Mouse (Mus musculus): Measurements from ENCODE around the gene Thra. TPM values are rescaled to one million over a fixed set of nuclear protein-coding genes. Genes with fewer than 3 reads are reported as not detected.

Thra gene
- polyA plus RNA-seq (2016; fragmentation: Nextera tagmentation; extraction: Ambion mirVana) = 27.0 and 29.8 TPM in 2 replicates

DNA sequence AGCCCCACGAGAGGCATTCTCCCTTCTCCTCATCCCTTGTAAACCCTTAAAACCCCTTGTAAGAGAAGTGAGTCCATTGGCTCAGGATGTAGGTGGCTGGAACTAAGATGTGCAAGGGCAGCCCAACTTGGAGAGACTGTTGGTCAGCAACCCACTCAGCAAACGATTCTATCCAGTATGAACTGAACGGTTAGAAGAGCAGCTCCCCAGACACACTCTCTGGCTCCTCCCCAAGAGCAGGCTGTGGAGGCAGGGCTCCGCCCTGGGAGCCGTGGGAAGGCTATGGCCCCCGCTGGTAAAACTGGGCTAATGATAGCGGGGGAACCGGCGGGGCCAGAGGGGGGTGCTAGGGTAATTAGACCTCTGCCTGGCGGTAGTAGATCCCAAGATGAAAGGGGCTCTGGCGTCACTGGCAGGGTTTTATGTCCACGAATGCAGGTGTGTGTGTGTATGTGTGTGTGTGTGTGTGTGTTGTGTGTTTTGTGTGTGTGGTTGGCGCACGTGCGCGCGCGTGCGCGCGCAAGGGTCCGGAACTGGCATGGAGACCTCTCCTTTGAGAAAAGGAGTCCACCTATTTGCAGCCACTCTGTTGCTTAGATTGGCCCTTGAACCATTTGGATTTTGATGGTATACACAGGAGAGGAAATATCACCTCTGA is at the start of gene Thra:
TSS of gene Thra (plus strand) at position 246 of the 658 bp plus-strand sequence.
- H3K27me3 ChIP-seq (replicated peaks) = no peaks in the 10 kb centered on the region
- H3K36me3 ChIP-seq = no peaks in the 10 kb centered on the region

GRCm38 (mm10) chr11:98693201-98693600 is 47.2 kb upstream of the Thra start:
- Histone ChIP-seq H3K9ac (no peak overlapping the region), H3K4me1 (replicated peaks) (peaks cover 8% of the 10 kb centered on the region; the same call in 1 of the 2 replicates), H3K36me3 (peaks cover 92% of the 10 kb centered on the region), H3K9me3 (replicated peaks) (no peaks in the 10 kb centered on the region), H3K27me3 (replicated peaks) (no peaks in the 10 kb centered on the region), H3K27ac (ENCODE audit: poor library complexity, severe bottlenecking) (no peak overlapping the region), H3K4me3 (no peak overlapping the region), H3K4me2 (no peak overlapping the region)
- no peak for ATAC-seq (ENCODE audit: insufficient number of reproducible peaks, low FRiP score)
- 79% methylated on average over 13 of the region's 13 CpGs for WGBS

More for the DNA sequence above, at the start of gene Thra:
- peak; percentile 75 for ATAC-seq (ENCODE audit: insufficient number of reproducible peaks, low FRiP score)
- H3K4me1 ChIP-seq (replicated peaks) = peaks cover 54% of the 10 kb centered on the region
- H3K4me2 ChIP-seq = peak within 1 kb of the TSS; percentile 80
- H3K4me3 ChIP-seq = peak within 1 kb of the TSS; percentile 87
- WGBS = under 1% methylated on average over 22 of the region's 22 CpGs
- H3K9me3 ChIP-seq (replicated peaks) = no peaks in the 10 kb centered on the region
- peak within 1 kb of the TSS; percentile 92 for H3K27ac ChIP-seq (ENCODE audit: poor library complexity, severe bottlenecking)
- peak within 1 kb of the TSS; percentile 96 for H3K9ac ChIP-seq

- ATAC-seq (ENCODE audit: insufficient number of reproducible peaks, low FRiP score) = no peak
- Histone ChIP-seq H3K4me3 (no peak overlapping the region), H3K27me3 (replicated peaks) (no peaks in the 10 kb centered on the region), H3K9me3 (replicated peaks) (no peaks in the 10 kb centered on the region), H3K4me1 (replicated peaks) (peaks cover 8% of the 10 kb centered on the region; the same call in 1 of the 2 replicates), H3K27ac (ENCODE audit: poor library complexity, severe bottlenecking) (no peak overlapping the region), H3K9ac (no peak overlapping the region), H3K4me2 (no peak overlapping the region), H3K36me3 (peaks cover 88% of the 10 kb centered on the region)
- 88% methylated on average over 9 of the region's 9 CpGs for WGBS
These were observed 46.7 kb upstream of the Thra start for GRCm38 (mm10) chr11:98693746-98694145.

- Histone ChIP-seq H3K4me3 (no peak overlapping the region), H3K36me3 (peaks cover 85% of the 10 kb centered on the region), H3K27ac (ENCODE audit: poor library complexity, severe bottlenecking) (no peak overlapping the region), H3K9me3 (replicated peaks) (no peaks in the 10 kb centered on the region), H3K9ac (no peak overlapping the region), H3K27me3 (replicated peaks) (no peaks in the 10 kb centered on the region), H3K4me1 (replicated peaks) (peaks cover 8% of the 10 kb centered on the region; the same call in 1 of the 2 replicates), H3K4me2 (no peak overlapping the region)
- ATAC-seq (ENCODE audit: insufficient number of reproducible peaks, low FRiP score) = no peak
- 72% methylated on average over 9 of the region's 9 CpGs for WGBS
These were observed 46.1 kb upstream of the Thra start for GRCm38 (mm10) chr11:98694301-98694700.

- 73% methylated on average over 14 of the region's 14 CpGs for WGBS
- Histone ChIP-seq H3K36me3 (peaks cover 74% of the 10 kb centered on the region), H3K9me3 (replicated peaks) (no peaks in the 10 kb centered on the region), H3K9ac (no peak overlapping the region), H3K4me3 (no peak overlapping the region), H3K27me3 (replicated peaks) (no peaks in the 10 kb centered on the region), H3K27ac (ENCODE audit: poor library complexity, severe bottlenecking) (no peak overlapping the region), H3K4me2 (no peak overlapping the region), H3K4me1 (replicated peaks) (peaks cover 12% of the 10 kb centered on the region; the same call in 1 of the 2 replicates)
- ATAC-seq (ENCODE audit: insufficient number of reproducible peaks, low FRiP score) = no peak
These were observed 45.0 kb upstream of the Thra start for GRCm38 (mm10) chr11:98695408-98695807.

DNA sequence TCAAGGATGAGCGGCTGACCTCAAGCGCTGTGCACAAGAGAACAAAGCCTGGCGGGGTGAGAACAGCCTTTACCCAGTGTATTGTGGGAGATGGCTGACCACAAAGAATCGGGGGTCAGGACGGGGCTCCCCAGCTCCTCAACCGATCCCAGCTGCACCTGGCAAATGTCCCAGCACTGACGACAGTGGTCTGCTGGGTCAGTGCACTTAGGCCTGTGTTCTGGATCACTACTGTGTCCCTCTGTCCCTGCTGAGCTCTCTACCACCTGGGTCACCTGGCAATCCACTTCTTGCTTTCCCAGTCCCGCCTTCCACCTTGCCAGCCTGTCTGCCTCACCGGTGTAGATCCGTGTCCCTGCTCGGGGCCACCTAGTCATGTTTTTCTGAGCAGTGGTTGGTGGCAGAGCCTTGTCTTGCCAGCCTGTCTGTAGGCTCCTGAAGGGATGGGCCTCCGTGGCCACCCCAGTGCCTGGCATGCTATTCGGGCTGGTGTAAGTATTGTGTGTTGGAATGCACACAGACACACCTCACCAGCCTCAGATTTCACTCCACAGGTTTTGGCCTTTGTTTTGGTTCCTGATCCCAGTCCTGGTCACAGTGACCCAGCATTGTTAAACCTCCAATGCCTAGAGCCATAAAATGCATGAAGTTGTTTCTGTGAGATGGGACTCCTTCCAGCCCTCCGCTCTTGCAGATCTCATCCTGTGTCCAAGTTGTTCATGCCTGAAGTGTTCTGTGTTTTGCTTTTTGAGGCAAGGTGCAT is 43.8 kb upstream of the Thra start:
- Histone ChIP-seq H3K4me3 (no peak overlapping the region), H3K4me2 (no peak overlapping the region), H3K9ac (no peak overlapping the region), H3K27me3 (replicated peaks) (0 out of 2 replicates have a peak, but pooled peaks cover 4% of the 10 kb centered on the region), H3K4me1 (replicated peaks) (peaks cover 16% of the 10 kb centered on the region; the same call in 1 of the 2 replicates), H3K9me3 (replicated peaks) (no peaks in the 10 kb centered on the region), H3K36me3 (peaks cover 62% of the 10 kb centered on the region), H3K27ac (ENCODE audit: poor library complexity, severe bottlenecking) (no peak overlapping the region)
- WGBS = 84% methylated on average over 14 of the region's 14 CpGs
- no peak for ATAC-seq (ENCODE audit: insufficient number of reproducible peaks, low FRiP score)

DNA sequence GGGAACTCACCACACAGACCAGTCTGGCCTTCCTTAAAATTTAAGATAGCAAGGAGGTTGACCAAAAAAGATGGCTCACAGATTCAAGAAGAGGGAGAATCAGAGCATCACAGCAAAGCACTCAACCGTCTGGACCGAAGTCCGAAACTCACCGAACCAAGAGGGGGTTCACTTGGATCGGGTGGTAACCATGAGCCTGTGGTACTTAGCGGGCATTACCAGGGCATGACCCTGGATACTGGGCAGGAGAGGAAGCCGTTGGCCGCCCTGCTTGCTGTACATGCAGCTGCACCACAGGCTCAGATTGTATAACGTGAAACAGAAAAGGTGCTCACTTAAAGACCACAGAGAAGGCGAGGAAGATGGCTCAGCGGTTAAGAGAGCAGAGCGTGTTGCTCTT is 43.2 kb upstream of the Thra start:
- no peak for ATAC-seq (ENCODE audit: insufficient number of reproducible peaks, low FRiP score)
- 88% methylated on average over 12 of the region's 12 CpGs for WGBS
- no peaks in the 10 kb centered on the region for H3K9me3 ChIP-seq (replicated peaks)
- H3K4me2 ChIP-seq = no peak overlapping the region
- H3K4me1 ChIP-seq (replicated peaks) = peaks cover 16% of the 10 kb centered on the region; the same call in 1 of the 2 replicates
- no peak overlapping the region for H3K9ac ChIP-seq
- 0 out of 2 replicates have a peak, but pooled peaks cover 4% of the 10 kb centered on the region for H3K27me3 ChIP-seq (replicated peaks)
- H3K4me3 ChIP-seq = no peak overlapping the region
- H3K36me3 ChIP-seq = peaks cover 56% of the 10 kb centered on the region
- H3K27ac ChIP-seq (ENCODE audit: poor library complexity, severe bottlenecking) = no peak overlapping the region

- Histone ChIP-seq H3K4me3 (no peak overlapping the region), H3K4me1 (replicated peaks) (peaks cover 12% of the 10 kb centered on the region; the same call in 1 of the 2 replicates), H3K36me3 (peaks cover 38% of the 10 kb centered on the region), H3K9me3 (replicated peaks) (no peaks in the 10 kb centered on the region), H3K4me2 (no peak overlapping the region), H3K27me3 (replicated peaks) (0 out of 2 replicates have a peak, but pooled peaks cover 4% of the 10 kb centered on the region), H3K27ac (ENCODE audit: poor library complexity, severe bottlenecking) (no peak overlapping the region), H3K9ac (no peak overlapping the region)
- no peak for ATAC-seq (ENCODE audit: insufficient number of reproducible peaks, low FRiP score)
- WGBS = 84% methylated on average over 16 of the region's 16 CpGs
These were observed 41.4 kb upstream of the Thra start for GRCm38 (mm10) chr11:98698849-98699640.

DNA sequence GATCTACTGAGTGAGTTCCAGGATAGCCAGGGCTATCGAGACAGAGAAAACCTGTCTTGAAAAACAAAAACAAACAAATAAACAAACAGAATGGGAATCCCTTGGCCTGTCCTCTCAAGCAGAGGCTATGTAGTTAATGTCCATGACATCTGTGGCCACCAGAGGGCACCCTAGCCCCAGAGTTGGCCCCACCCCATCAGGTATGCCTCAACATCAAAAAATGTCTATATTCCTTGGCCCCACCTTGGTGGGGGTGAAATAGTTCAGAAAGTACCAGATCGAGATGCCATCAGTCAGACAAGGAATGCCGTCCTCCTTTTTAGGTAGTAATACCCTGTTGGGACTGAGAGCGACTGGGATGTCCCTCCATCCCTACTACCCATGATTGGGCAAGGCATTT is 40.5 kb upstream of the Thra start:
- Histone ChIP-seq H3K27me3 (replicated peaks) (0 out of 2 replicates have a peak, but pooled peaks cover 4% of the 10 kb centered on the region), H3K9ac (no peak overlapping the region), H3K4me2 (no peak overlapping the region), H3K27ac (ENCODE audit: poor library complexity, severe bottlenecking) (no peak overlapping the region), H3K4me3 (no peak overlapping the region), H3K4me1 (replicated peaks) (peaks cover 8% of the 10 kb centered on the region; the same call in 1 of the 2 replicates), H3K9me3 (replicated peaks) (no peaks in the 10 kb centered on the region), H3K36me3 (peaks cover 37% of the 10 kb centered on the region)
- WGBS = 36% methylated on average over 4 of the region's 4 CpGs
- no peak; the same call in 1 of the 2 replicates for ATAC-seq (ENCODE audit: insufficient number of reproducible peaks, low FRiP score)

GRCm38 (mm10) chr11:98701213-98701670 is 39.2 kb upstream of the Thra start, which contains the start of gene Csf3:
Gene Csf3, plus strand, starts transcription at chr11:98701263.
- H3K27me3 ChIP-seq (replicated peaks) = 0 out of 2 replicates have a peak, but pooled peaks cover 4% of the 10 kb centered on the region
- H3K36me3 ChIP-seq = peaks cover 37% of the 10 kb centered on the region
- no peak for ATAC-seq (ENCODE audit: insufficient number of reproducible peaks, low FRiP score)
- no peak within 1 kb of the TSS for H3K9ac ChIP-seq
- no peak within 1 kb of the TSS for H3K4me2 ChIP-seq
- H3K4me1 ChIP-seq (replicated peaks) = peaks cover 8% of the 10 kb centered on the region; the same call in 1 of the 2 replicates
- WGBS = 40% methylated on average over 10 of the region's 10 CpGs
- no peak within 1 kb of the TSS for H3K4me3 ChIP-seq
- no peaks in the 10 kb centered on the region for H3K9me3 ChIP-seq (replicated peaks)
- H3K27ac ChIP-seq (ENCODE audit: poor library complexity, severe bottlenecking) = no peak within 1 kb of the TSS
